Mouse (Mus musculus): Measurements from ENCODE around the gene Isx. TPM values are rescaled to one million over a fixed set of nuclear protein-coding genes. Genes with fewer than 3 reads are reported as not detected.

Isx gene
- polyA plus RNA-seq, 1 experiment from 2014 or later: not detected

DNA sequence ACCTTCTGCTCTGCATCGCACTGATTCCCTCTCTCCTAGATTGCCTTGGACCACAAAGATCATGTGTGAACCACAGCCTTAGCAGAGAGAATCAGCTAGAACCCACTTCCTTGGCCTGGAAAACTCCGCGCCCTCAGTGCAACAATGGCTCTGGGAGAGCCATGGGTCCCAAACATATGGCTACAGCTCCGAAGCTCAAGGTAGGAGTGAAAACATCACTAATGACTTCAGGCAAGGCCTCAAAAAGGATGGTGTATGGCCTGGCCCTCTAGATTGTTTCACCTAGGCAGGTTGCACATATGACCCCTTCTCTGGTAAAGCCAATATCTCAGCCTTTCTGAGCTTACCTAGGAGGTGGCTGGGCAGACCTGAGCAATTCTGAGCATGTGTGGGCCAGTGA, 18.2 kb upstream of the Isx start:
- Histone ChIP-seq H3K9me3 (ENCODE audit: control insufficient read depth, low read length) (no peaks in the 10 kb centered on the region), H3K9ac (replicated peaks; ENCODE audit: low read length) (no peak overlapping the region), H3K27me3 (ENCODE audit: control insufficient read depth, insufficient read depth, low read length) (no peaks in the 10 kb centered on the region), H3K4me3 (replicated peaks; ENCODE audit: low read depth, low read length) (no peak overlapping the region), H3K4me1 (ENCODE audit: control insufficient read depth, insufficient read depth, low read length) (no peaks in the 10 kb centered on the region), H3K36me3 (ENCODE audit: control insufficient read depth, insufficient read depth, low read length) (no peaks in the 10 kb centered on the region), H3K4me2 (ENCODE audit: low read length) (no peak overlapping the region), H3K27ac (replicated peaks; ENCODE audit: low read depth, low read length) (no peak overlapping the region)
- DNase-seq (no peak), ATAC-seq (ENCODE audit: low FRiP score, low TSS enrichment) (no peak)
- 98% methylated on average over 4 of the region's 4 CpGs for WGBS

GRCm38 (mm10) chr8:74855341-74855740, 17.6 kb upstream of the Isx start:
- Histone ChIP-seq H3K36me3 (ENCODE audit: control insufficient read depth, insufficient read depth, low read length) (no peaks in the 10 kb centered on the region), H3K4me2 (ENCODE audit: low read length) (no peak overlapping the region), H3K9ac (replicated peaks; ENCODE audit: low read length) (no peak overlapping the region), H3K4me3 (replicated peaks; ENCODE audit: low read depth, low read length) (no peak overlapping the region), H3K9me3 (ENCODE audit: control insufficient read depth, low read length) (no peaks in the 10 kb centered on the region), H3K27ac (replicated peaks; ENCODE audit: low read depth, low read length) (no peak overlapping the region), H3K4me1 (ENCODE audit: control insufficient read depth, insufficient read depth, low read length) (no peaks in the 10 kb centered on the region), H3K27me3 (ENCODE audit: control insufficient read depth, insufficient read depth, low read length) (no peaks in the 10 kb centered on the region)
- WGBS: 91% methylated on average over 3 of the region's 3 CpGs
- DNase-seq: no peak
- ATAC-seq (ENCODE audit: low FRiP score, low TSS enrichment): no peak

- ATAC-seq (ENCODE audit: low FRiP score, low TSS enrichment) (no peak), DNase-seq (no peak)
- Histone ChIP-seq H3K4me1 (ENCODE audit: control insufficient read depth, insufficient read depth, low read length) (no peaks in the 10 kb centered on the region), H3K4me3 (replicated peaks; ENCODE audit: low read depth, low read length) (no peak overlapping the region), H3K36me3 (ENCODE audit: control insufficient read depth, insufficient read depth, low read length) (no peaks in the 10 kb centered on the region), H3K9ac (replicated peaks; ENCODE audit: low read length) (no peak overlapping the region), H3K9me3 (ENCODE audit: control insufficient read depth, low read length) (no peaks in the 10 kb centered on the region), H3K4me2 (ENCODE audit: low read length) (no peak overlapping the region), H3K27ac (replicated peaks; ENCODE audit: low read depth, low read length) (no peak overlapping the region), H3K27me3 (ENCODE audit: control insufficient read depth, insufficient read depth, low read length) (no peaks in the 10 kb centered on the region)
- WGBS: 94% methylated on average over 4 of the region's 4 CpGs
Observed at GRCm38 (mm10) chr8:74859241-74859640, 13.7 kb upstream of the Isx start.

- Histone ChIP-seq H3K4me3 (replicated peaks; ENCODE audit: low read depth, low read length) (no peak overlapping the region), H3K27me3 (ENCODE audit: control insufficient read depth, insufficient read depth, low read length) (no peaks in the 10 kb centered on the region), H3K36me3 (ENCODE audit: control insufficient read depth, insufficient read depth, low read length) (no peaks in the 10 kb centered on the region), H3K9ac (replicated peaks; ENCODE audit: low read length) (no peak overlapping the region), H3K27ac (replicated peaks; ENCODE audit: low read depth, low read length) (no peak overlapping the region), H3K9me3 (ENCODE audit: control insufficient read depth, low read length) (no peaks in the 10 kb centered on the region), H3K4me1 (ENCODE audit: control insufficient read depth, insufficient read depth, low read length) (no peaks in the 10 kb centered on the region), H3K4me2 (ENCODE audit: low read length) (no peak overlapping the region)
- ATAC-seq (ENCODE audit: low FRiP score, low TSS enrichment) (no peak), DNase-seq (no peak)
- 52% methylated on average over 6 of the region's 6 CpGs for WGBS
Observed at GRCm38 (mm10) chr8:74860449-74860848, 12.5 kb upstream of the Isx start.

DNA sequence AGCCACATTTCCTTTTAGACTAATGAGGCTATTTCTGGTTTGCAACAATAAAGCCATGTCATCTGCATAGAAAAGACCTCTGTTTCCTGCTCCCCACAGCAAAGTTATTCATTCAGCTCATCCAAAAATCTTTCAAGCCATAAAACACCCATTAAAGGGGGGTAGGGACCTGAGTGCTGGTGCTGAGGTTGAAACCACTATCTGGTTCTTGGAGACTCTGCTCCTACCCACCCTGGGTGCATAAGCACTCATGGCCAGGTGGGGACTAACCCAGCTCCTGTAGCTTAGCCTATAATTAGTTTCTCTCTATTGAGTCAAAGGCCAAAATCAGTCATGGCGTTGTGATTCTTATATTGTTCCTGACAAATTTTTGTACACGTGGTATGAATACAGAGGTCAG, 10.4 kb upstream of the Isx start:
- H3K36me3 ChIP-seq (ENCODE audit: control insufficient read depth, insufficient read depth, low read length): no peaks in the 10 kb centered on the region
- WGBS: 82% methylated on average over 2 of the region's 2 CpGs

GRCm38 (mm10) chr8:74870346-74870949, 2.5 kb upstream of the Isx start:
- ATAC-seq (ENCODE audit: low FRiP score, low TSS enrichment): no peak

More for the DNA sequence above, 10.4 kb upstream of the Isx start:
- ATAC-seq (ENCODE audit: low FRiP score, low TSS enrichment) (no peak), DNase-seq (no peak)
- no peak overlapping the region for H3K4me3 ChIP-seq (replicated peaks; ENCODE audit: low read depth, low read length)
- H3K9me3 ChIP-seq (ENCODE audit: control insufficient read depth, low read length): no peaks in the 10 kb centered on the region
- H3K27me3 ChIP-seq (ENCODE audit: control insufficient read depth, insufficient read depth, low read length): no peaks in the 10 kb centered on the region
- no peak overlapping the region for H3K27ac ChIP-seq (replicated peaks; ENCODE audit: low read depth, low read length)
- no peaks in the 10 kb centered on the region for H3K4me1 ChIP-seq (ENCODE audit: control insufficient read depth, insufficient read depth, low read length)
- no peak overlapping the region for H3K9ac ChIP-seq (replicated peaks; ENCODE audit: low read length)
- H3K4me2 ChIP-seq (ENCODE audit: low read length): no peak overlapping the region

DNA sequence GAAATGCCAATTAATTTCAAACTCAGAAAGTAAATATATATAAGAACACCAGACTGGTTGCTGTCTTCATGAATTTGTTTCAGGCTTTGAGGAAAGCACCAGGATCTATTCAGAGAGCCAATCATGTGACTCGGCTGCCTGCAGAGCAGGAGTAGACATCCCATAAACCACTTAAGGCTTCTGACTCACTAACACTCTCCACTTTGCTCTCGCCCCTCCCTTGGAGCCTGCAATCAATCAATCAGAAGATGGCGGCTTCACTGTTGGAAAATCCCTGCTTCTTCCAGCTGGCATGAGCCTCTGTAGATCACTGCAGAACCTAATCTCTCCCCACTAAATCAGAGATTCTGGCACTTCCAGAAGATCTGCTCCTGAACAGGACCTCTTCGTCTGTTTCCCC, 1.3 kb upstream of the Isx start:
- Histone ChIP-seq H3K36me3 (ENCODE audit: control insufficient read depth, insufficient read depth, low read length) (no peaks in the 10 kb centered on the region), H3K9ac (replicated peaks; ENCODE audit: low read length) (no peak overlapping the region), H3K4me2 (ENCODE audit: low read length) (no peak overlapping the region), H3K9me3 (ENCODE audit: control insufficient read depth, low read length) (no peaks in the 10 kb centered on the region), H3K27ac (replicated peaks; ENCODE audit: low read depth, low read length) (no peak overlapping the region), H3K4me3 (replicated peaks; ENCODE audit: low read depth, low read length) (no peak overlapping the region), H3K27me3 (ENCODE audit: control insufficient read depth, insufficient read depth, low read length) (no peaks in the 10 kb centered on the region), H3K4me1 (ENCODE audit: control insufficient read depth, insufficient read depth, low read length) (no peaks in the 10 kb centered on the region)
- no peak for ATAC-seq (ENCODE audit: low FRiP score, low TSS enrichment)
- 75% methylated on average over 4 of the region's 4 CpGs for WGBS
- no peak for DNase-seq

More at GRCm38 (mm10) chr8:74870346-74870949, 2.5 kb upstream of the Isx start:
- 86% methylated on average over 4 of the region's 4 CpGs for WGBS
- no peaks in the 10 kb centered on the region for H3K9me3 ChIP-seq (ENCODE audit: control insufficient read depth, low read length)
- H3K36me3 ChIP-seq (ENCODE audit: control insufficient read depth, insufficient read depth, low read length): no peaks in the 10 kb centered on the region
- H3K4me1 ChIP-seq (ENCODE audit: control insufficient read depth, insufficient read depth, low read length): no peaks in the 10 kb centered on the region
- DNase-seq: no peak
- no peak overlapping the region for H3K27ac ChIP-seq (replicated peaks; ENCODE audit: low read depth, low read length)
- H3K4me2 ChIP-seq (ENCODE audit: low read length): no peak overlapping the region
- no peak overlapping the region for H3K4me3 ChIP-seq (replicated peaks; ENCODE audit: low read depth, low read length)
- H3K9ac ChIP-seq (replicated peaks; ENCODE audit: low read length): no peak overlapping the region
- no peaks in the 10 kb centered on the region for H3K27me3 ChIP-seq (ENCODE audit: control insufficient read depth, insufficient read depth, low read length)

DNA sequence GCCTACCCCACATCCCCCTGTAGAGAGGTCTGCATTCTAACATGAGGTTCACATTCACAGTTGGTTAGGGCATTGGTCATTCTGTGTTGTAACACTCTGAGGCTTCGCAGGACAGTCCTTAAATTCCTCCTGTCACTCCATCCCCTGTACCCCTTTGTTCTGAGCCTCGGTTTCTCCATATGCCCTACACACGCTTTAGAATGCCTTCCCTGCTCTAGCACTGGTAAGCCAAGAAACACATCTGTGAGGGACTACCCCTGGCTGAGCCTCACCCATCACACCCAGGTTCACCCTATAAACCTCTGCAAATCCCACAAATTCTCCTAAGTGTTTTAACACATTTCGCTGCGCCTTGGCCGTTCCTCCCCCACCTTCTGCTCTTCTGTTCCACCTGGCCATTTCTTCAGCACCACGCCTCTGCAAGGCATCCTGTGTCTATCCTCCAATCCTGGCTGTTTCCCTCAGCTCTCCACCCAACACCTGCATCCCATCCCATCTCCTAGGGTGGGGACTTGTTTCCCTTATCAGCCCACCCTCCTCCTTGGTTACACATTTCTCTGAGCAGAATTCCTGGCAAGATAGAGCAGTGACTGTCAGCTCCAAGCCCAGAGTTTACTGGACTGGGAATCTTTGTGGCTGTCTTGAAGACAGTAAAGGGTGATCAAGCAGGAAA, 686 bp upstream of the Isx start:
- WGBS: 93% methylated on average over 7 of the region's 7 CpGs
- no peaks in the 10 kb centered on the region for H3K9me3 ChIP-seq (ENCODE audit: control insufficient read depth, low read length)
- H3K27ac ChIP-seq (replicated peaks; ENCODE audit: low read depth, low read length): no peak overlapping the region
- no peaks in the 10 kb centered on the region for H3K36me3 ChIP-seq (ENCODE audit: control insufficient read depth, insufficient read depth, low read length)
- no peaks in the 10 kb centered on the region for H3K27me3 ChIP-seq (ENCODE audit: control insufficient read depth, insufficient read depth, low read length)
- no peak overlapping the region for H3K4me3 ChIP-seq (replicated peaks; ENCODE audit: low read depth, low read length)
- no peak overlapping the region for H3K4me2 ChIP-seq (ENCODE audit: low read length)
- DNase-seq (no peak), ATAC-seq (ENCODE audit: low FRiP score, low TSS enrichment) (no peak)
- no peak overlapping the region for H3K9ac ChIP-seq (replicated peaks; ENCODE audit: low read length)
- no peaks in the 10 kb centered on the region for H3K4me1 ChIP-seq (ENCODE audit: control insufficient read depth, insufficient read depth, low read length)

DNA sequence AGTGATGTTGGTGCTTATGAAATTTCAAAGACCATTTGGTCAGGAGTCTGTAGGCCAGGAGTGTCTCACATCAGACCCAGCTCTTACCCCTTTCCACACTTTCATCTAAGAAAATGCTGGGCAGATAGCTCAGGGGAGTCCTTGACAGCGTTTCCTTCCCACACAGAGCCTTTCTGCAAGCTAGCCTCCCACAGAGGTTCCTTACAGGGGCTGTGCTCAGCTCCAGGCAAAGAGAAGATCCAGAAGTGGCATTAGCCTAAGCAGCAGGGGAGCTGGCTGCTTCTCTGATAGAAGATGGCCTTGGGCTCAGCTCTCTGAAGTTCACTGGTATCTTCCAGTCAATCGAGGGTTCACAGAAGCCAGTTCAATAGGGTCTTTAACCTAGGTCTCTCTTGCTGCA, 1.6 kb downstream of the Isx start:
- no peak overlapping the region for H3K9ac ChIP-seq (replicated peaks; ENCODE audit: low read length)
- no peak for DNase-seq
- H3K4me2 ChIP-seq (ENCODE audit: low read length): no peak overlapping the region
- H3K9me3 ChIP-seq (ENCODE audit: control insufficient read depth, low read length): no peaks in the 10 kb centered on the region
- no peaks in the 10 kb centered on the region for H3K4me1 ChIP-seq (ENCODE audit: control insufficient read depth, insufficient read depth, low read length)
- no peak overlapping the region for H3K4me3 ChIP-seq (replicated peaks; ENCODE audit: low read depth, low read length)
- 56% methylated on average over 2 of the region's 2 CpGs for WGBS
- no peak overlapping the region for H3K27ac ChIP-seq (replicated peaks; ENCODE audit: low read depth, low read length)
- no peaks in the 10 kb centered on the region for H3K36me3 ChIP-seq (ENCODE audit: control insufficient read depth, insufficient read depth, low read length)
- ATAC-seq (ENCODE audit: low FRiP score, low TSS enrichment): no peak
- H3K27me3 ChIP-seq (ENCODE audit: control insufficient read depth, insufficient read depth, low read length): no peaks in the 10 kb centered on the region

All from midbrain, embryonic 14.5 days (tissue).